Mouse (Mus musculus) heart, postnatal 14 days (tissue): ENCODE measurements around the gene Ccdc62. TPM values are rescaled to one million over a fixed set of nuclear protein-coding genes. Genes with fewer than 3 reads are reported as not detected.

Experiments used
- DNase-seq, 2 experiments: peaks; one replicate each; pipeline ENCODE4 v3.0.0; 2021 to 2022
- intact Hi-C: fragments of 180-260 bp; cut with DNase I; formaldehyde crosslinking; loops from one replicate; pipeline ENCODE4 v1.15.1; 2025
- total RNA-seq, 2 experiments: library from RNA; stranded (reverse); gene quantifications; 2 replicates each; pipeline ENCODE4 v1.2.3; 2021

Gene Ccdc62
- total RNA-seq, 2 experiments from 2014 or later, result 1.7 to 2.2 TPM

DNA sequence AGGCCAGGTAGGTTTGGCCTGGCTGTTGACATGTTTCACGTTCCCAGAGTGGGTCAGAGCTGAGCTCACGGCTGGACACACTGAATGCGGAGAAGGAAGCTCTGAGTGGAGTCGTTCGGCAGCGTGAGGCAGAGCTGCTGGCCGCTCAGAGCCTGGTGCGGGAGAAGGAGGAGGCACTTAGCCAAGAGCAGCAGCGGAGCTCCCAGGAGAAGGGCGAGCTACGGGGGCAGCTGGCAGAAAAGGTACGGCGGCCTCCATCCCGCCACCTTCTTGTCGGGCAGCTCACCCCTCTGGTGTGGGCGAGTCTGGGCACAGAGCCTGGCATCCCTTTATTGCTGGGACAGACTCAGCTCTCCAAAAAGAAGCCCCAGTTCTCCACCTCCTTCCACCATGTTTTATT lies 67.3 kb downstream of the Ccdc62 start:
- no peak for DNase-seq
- intact Hi-C loops, result no loop called here

DNA sequence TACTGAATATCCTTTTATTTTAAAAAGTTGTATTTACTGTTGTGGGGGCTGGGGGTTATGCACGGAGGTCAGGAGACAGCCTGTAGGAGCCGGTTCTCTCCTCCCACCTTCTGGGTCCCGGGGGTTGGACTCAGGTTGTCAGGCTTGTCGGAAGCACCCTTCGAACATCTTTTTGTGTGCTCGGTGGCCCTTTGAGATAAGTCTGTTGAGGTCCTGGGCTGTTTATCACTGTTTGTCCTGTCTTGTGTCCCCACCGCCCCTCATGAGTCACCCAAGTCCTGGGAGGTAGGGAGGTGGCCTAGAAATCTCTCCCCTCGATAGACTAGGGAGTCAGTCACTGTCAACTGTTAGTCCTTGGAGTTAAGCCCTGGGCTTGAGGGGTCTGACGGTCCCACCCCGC lies 67.9 kb downstream of the Ccdc62 start:
- intact Hi-C loops, result no loop called here
- DNase-seq, result no peak

DNA sequence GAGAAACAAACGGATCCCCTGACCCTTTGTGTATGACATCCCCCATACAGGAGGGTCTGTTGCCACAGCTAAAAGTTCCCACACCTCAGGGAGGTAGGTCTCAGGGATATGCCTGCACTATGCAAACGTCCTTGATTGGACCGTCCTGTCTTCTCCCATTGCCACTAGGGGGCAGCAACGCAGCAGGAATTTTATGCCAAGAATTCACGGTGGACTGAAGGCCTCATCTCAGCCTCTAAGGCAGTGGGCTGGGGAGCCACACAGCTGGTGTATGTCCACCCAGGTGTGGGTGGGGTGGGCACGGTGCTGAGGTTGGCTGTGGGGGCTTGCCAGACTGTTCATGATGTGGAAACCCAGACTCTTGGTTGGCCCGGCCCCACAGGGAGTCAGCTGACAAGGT lies 70.3 kb downstream of the Ccdc62 start:
- DNase-seq, result peak; percentile 90 to 95
- intact Hi-C loops, result loop anchor here (1.0 kb wide), 1 partner anchor 83 kb away; no protein-coding TSS in a partner anchor

DNA sequence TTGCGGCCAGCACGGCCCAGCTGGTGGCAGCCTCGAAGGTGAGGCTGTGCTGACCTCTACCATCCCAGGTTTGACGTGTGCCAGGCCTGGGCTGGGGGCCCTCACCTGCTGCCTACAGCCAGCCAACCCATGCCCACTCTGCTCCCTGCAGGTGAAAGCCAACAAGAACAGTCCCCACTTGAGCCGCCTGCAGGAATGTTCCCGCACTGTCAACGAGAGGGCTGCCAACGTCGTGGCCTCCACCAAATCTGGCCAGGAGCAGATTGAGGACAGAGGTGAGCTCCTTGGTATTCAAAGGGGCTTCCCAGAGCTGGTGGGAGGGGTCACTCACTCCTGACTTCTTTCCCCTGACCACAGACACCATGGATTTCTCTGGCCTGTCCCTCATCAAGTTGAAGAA lies 70.8 kb downstream of the Ccdc62 start:
- intact Hi-C loops, result no loop called here

DNA sequence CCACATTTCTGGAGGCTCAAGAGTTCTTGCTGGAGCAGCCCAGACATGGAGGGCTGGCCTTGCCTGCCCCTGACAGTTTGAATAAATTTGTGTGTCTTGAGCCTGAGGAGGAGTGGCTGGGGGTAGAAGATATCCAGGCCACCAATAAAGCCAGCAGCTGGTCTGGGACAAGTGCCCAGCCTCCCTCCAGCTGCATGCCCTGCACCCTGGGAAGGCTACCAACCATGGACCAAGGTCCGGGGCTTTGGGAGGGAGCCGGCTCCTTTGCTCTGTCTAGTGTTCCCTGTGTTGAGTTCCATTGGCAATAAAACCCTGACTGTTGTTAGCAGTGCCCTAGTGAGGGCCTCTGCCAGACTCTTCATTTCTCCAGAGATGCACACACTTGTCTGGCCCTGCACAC lies 72.4 kb downstream of the Ccdc62 start:
- intact Hi-C loops, result no loop called here

More for the DNA sequence above, 70.8 kb downstream of the Ccdc62 start:
- DNase-seq, result no peak

DNA sequence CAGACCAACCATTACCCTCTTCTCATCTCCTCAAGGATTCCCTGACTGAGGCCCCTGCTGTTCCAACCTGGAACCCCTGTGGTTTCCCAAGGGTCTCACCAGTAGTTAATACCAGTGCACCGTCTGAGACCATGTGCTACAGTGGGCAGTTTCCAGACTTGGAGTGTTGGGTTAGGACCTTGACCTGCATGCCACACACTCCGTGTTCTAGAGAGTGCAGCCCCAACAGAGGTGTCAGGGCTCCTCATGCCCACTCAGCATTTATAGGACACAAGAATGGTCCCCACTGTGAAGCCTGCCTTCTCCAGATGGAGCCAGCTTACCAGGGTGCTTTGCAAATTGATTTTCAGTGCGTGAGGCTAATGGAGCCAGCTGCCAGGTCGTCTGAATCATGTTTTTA lies 72.9 kb downstream of the Ccdc62 start:
- intact Hi-C loops, result no loop called here
- no peak for DNase-seq

More for the DNA sequence above, 72.4 kb downstream of the Ccdc62 start:
- peak in 1 of 2 experiments; percentile 65 for DNase-seq

DNA sequence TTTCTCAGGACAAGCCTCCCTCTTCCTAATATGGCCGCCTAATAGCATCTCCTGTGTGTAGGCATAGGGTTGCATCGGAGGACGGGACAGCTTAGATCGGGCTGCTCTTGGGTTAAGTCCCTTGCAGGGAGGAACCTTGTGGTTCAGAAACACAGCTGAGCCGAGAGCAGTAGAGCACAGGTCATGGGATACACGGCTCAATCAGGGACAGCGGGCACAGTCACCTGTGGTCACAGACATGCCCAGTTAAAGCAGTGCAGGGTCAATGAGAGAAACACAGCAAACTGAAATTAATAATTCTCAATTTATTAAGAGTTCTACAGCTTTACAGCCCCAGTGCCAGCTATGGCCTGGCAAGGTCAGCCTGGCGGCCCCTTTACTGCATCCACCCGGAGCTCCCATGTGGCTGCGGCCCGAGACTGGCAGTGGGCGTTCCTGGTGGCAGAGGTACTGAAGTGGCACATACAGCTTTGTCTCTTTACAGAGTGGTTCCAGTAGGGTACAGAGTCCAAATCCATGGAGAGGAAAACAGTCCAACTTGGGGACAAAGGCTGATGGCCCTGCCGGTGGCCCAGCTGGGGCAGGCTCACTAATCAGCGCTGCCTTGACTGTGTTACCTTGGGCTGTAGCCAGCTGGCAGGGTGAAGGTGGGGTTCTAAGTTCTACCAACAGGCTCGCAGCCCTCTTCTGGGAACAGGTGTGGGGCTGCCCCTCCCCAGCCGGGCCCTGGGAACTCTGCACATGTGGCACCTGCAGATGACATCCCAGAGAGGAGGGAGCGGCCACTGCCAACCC lies 74.1 kb downstream of the Ccdc62 start:
- no peak for DNase-seq
- intact Hi-C loops, result no loop called here

DNA sequence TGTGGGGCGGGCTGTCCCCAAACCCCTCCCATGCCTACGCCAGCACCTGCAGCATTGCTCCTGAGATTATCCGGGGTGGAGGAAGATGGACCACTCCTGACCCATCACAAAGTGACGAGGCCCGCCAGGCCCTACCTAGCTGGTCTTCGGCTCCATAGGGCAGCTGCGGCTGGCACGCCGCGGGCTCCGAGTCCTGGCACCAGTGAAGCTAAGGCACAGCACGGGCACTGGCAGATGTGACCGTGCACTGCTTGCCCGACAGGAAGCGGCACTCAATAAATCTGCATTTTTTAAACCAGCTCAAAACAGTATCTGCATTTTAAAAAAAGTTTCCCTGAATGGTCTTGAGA lies 74.6 kb downstream of the Ccdc62 start:
- intact Hi-C loops, result no loop called here
- no peak for DNase-seq

DNA sequence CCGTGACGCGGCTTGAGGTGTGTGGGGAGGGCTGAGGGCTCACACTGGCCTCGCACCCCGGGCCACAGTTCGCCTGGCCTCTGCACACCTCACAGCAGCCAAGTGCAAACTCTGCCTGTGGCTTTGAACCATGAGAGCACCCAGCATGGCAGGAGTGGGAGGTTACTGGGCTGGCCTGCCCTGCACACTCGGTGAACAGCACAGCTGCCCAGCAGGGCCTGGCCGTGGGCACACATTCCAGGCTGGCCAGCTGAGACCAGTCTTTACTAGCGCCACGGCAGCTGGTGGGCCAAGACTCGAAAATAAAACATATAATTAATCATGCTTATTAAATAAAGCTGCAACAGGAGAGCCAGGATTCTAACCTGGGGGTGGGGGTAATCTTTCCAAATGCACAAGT lies 75.1 kb downstream of the Ccdc62 start:
- DNase-seq, result no peak
- intact Hi-C loops, result no loop called here

DNA sequence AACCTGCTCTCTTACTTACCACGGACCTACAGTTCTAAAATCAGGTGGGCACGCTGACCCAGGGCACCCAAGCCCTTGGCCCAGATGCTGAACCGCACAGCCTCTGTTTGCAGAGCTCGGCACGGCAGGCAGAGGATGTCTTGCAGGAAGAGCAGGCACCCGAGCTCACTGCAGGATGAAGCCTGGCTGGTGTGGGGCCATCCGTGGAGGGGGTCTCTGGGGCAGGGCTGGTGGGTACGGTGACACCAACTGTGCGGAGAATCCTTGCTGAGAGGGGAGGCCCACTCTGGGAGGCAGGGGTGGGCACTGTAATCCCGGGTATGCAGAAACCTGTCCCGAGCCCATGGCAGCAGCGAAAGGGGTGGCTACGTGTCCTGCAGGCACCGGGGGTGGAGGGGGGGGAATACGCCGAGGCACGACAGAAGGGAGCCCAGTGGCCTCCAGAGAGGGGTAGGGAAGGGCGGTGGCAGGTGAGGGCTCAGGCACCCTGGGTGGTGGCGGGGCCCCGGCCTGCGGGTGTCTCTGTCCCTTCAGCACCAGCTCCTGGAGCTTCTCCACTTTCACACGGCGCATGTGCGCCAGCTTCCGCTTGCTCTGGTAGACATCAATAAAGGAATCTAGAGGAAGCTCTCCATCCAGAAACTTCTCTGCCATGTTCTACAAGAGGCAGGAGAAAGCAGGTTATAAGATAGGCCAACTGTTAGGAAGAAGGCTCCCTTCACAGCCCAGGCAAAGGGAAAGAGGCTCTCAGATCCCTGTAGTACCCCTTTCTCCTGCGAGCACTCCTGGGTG lies 75.8 kb downstream of the Ccdc62 start:
- intact Hi-C loops, result no loop called here
- DNase-seq, result no peak

DNA sequence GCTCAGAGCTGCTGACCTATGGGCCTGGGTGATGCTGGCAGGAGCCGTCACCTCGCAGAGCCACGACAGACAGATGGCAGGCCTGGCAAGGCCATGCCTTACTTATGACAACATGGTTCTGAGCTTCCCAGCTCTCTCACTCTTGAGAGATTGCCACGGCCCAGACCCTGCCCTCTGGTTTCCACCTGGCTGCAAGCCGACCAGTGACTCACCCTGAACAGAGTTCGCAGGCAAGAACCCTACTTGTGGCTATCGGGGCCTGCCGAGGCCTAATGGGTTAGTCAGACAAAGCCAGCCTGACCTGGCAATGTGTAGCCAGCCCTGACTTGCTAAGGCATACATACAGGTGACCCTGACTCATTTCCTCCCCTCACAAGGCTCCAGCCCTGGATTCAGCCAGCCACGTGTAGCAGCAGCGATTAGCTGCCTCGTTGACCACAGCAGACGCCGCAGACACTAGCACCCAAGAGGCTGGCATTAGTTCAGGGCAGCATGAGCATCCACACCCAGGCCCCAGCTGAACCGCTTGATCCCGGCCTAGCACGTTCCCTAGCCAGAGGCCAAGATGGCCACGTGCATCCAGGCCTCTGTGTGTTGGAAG lies 76.5 kb downstream of the Ccdc62 start:
- DNase-seq, result peak; percentile 49 to 70
- intact Hi-C loops, result no loop called here

DNA sequence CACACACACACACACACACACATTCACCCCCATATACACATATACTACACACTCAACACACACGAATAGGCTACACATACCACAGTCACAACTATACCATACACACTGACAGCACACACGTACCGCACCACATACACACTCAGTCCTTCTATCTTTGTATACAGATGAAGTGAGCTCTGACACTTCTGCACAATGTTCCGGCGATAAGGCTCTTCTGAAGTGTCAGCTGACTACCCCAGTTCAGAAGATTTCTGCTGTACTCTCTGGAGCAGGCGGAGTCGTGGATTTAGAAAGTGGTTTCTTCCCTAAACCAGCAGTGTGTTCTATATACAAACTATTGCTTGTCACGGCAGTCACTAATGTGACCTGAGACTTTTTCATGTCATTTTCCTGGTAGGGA lies 79.6 kb downstream of the Ccdc62 start:
- no peak for DNase-seq
- intact Hi-C loops, result no loop called here

DNA sequence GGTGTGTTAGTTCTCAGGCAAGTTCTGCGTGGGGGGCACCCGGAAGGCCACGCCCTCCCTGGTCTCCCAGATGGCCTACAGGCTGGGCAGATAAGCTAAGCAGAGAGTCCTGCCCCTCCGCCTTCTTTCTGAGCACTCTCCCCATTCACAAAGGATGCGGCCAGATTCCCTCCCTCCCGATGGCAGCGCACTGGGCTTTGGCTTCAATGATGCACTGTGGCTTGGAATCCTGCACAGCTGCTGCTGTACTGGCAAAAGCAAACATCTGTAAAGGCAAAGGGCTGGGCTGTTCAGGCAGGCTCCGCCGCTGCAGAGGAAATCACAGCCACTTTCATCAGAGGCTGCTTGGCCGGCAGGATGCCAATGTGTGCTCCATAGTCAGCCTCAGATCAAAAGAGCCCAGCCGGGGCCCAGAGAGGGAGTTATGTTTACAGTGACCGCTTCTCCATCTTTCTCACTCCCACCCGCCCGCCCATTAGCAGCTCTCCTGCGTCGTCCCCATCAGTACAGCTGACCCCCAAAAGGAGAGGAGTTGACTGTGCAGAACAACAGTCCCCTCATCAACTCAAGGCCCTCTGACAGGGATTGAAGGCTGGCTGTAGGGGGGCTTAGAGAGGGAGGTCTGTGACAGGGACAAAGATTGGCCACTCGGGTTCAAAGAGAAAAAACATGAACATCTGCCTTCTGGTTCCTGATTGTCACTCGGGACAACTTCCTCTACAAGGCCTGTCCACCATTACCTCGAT lies 80.6 kb downstream of the Ccdc62 start:
- peak; percentile 78 to 79 for DNase-seq
- intact Hi-C loops, result no loop called here

DNA sequence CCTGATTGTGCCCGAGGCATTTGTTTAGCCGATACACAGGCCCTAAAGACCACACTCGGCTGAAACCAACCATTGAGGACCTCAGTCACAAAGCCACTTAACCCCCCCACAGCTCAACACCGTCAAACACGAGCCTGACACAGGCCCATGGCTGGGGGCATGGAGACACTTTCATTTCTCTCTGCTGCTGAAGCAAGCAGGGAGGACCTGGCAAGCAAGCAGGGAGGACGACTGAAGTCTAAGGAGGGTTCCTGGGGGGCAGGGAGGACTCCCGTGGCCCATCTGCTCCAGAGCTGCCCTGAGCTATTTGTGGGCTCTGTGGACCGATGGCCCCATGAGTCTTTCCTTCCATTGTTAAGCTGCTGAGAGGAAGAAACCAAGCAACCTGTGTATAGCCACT lies 81.4 kb downstream of the Ccdc62 start:
- intact Hi-C loops, result loop anchor here (2.0 kb wide), 1 partner anchor 19 kb away; no protein-coding TSS in a partner anchor
- no peak for DNase-seq

DNA sequence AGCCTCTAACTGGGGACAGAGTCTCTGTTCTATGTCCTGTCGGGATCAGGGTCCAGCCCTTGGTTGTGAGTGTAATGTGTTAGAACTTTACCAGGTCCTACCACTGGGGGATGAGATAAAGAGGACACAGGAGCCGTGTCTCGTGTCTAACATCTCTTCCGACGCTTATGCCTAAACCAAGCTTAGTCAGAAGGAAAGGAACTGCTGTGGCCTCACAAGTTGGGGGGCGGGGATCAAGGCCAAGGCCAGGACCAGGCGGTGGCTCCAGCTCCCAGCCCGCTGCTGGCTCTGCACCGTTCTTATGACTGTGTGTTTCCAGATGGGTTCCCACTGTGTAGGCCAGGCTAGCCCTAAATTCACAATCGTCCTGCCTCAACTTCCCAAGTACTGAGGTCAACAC lies 82.4 kb downstream of the Ccdc62 start:
- no peak for DNase-seq
- intact Hi-C loops, result loop anchor here (2.0 kb wide), 1 partner anchor 18 kb away; no protein-coding TSS in a partner anchor

DNA sequence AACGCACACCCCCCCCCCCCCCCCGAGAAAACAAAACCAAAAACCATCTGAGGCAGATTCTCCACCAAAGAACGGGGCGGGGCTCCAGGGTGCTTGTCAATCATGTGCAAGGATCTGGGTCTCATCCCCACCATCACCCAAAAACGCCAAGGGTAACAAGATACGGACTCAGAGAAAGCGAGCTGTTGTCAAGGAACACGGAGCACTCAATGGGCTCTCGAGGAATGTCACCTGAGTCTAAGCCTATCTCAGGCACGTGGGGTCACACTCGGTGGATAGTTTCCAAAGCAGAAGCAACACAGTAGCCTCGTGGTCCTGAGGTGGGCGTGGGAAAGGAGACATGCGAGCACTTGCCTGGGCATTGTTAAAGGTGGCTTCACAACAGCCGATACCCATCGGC lies 83.3 kb downstream of the Ccdc62 start:
- intact Hi-C loops, result loop anchor here (2.0 kb wide), 1 partner anchor 17 kb away; no protein-coding TSS in a partner anchor

DNA sequence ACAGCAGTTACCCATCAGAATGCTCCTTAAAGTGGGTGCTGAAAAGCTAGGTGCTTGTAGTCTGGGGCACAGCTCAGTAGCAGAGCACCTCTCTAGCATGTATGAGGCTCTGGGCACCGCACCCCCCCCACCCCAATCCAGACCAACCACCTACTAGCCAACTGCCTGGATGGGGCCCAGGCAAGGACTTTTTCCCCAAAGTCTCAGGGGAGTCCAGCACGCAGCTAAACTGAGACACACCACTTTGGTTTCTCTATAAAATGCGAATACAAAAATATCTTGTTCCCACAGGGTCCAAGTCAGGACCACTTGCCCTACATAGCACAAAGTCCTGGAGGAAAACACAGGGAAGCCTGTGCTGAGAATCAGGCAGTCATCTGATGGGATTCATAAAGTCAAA lies 83.7 kb downstream of the Ccdc62 start:
- DNase-seq, result no peak
- intact Hi-C loops, result no loop called here

More for the DNA sequence above, 83.3 kb downstream of the Ccdc62 start:
- DNase-seq, result no peak

DNA sequence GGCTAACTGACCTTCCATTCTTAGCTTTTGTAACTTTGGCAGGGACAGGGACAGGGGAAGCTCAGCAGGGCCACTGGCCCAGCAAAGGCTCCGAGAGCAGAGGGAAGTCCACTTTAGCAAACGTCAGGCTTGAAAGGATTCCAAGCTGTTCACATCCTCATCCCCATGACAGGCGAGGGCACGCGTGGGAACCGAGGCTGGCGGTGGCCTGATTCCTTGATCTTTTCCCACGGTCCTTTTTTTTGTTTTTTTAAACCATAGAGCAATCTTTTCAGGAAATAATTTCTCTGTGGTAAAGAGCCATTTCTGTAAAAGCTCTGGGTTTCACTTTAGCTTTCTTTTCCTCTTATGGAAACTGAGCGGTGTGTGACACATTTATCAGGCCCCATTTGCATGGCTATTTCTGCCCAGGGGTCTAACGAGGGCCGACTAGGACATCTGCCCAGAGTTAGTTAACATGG lies 84.3 kb downstream of the Ccdc62 start:
- peak; percentile 55 to 70 for DNase-seq
- intact Hi-C loops, result no loop called here

DNA sequence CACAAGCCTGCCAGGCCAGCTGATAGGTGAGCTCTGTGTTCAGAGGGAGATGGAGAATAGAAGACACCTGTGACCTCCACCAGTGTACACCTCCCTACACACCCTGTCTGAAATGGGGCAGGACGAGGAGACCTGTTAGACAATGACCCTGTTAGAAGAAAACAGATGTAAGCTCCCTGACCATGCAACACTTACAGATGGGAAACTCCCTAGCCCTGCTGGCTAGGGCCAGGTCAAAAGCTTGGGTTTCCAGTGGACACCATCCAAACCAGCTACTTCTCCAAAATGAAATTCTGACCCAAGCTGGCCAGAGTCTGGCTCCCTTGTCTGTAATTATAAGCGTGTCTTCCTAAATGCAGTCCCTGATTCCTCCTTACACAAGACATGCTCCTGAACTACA lies 85.2 kb downstream of the Ccdc62 start:
- intact Hi-C loops, result no loop called here
- DNase-seq, result no peak

DNA sequence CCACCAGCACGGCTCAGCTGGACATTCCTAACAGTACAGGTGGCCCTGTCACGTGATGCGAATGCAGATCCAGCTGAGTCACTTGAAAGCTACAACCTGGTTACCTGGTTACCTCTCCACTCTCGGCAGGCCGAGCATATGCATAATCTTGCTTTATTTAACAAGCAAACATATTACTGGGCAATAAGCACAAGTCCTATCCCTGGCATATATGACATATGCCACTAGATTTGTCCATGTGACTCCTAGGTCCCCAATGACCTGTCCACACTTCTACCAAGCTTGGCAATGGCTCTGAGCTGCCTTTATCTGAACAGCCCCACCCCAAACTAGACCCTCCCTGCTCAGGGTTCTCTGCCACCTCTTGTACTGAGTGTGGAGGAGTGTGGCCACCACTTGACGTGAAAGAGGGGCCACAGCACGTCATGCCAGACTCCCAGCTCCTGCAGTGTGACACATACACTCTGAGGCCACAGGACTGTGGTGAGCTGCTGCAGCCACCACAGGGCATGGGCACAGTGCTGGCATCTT lies 85.9 kb downstream of the Ccdc62 start:
- intact Hi-C loops, result no loop called here
- DNase-seq, result no peak
